Mouse (Mus musculus) MEL (cell line): ENCODE results near the gene Pxk. TPM values are rescaled to one million over a fixed set of nuclear protein-coding genes. Genes with fewer than 3 reads are reported as not detected.

Experiments
- DNase-seq: peaks from one replicate; pipeline ENCODE4 v3.0.0; 2011; ENCODE audit warnings: low read depth, low spot score
- H3K27ac ChIP-seq: 2 replicates; pipeline ENCODE4 v1.5.1; 2012; ENCODE audit warnings: low read depth, mild to moderate bottlenecking, control low read depth, low read length, moderate library complexity; ENCODE audit not compliant: control insufficient read depth
- H3K27me3 ChIP-seq, 2 experiments: fragments of 150-350 bp in 1 of 2; sonication (generic) in 1 of 2; 2 replicates each; pipeline ENCODE4 v1.6.1; 2012; ENCODE audit warnings: low read length in 2 of 2, mild to moderate bottlenecking in 2 of 2, improper control_type of control experiment in 1 of 2, moderate library complexity in 1 of 2; ENCODE audit not compliant: insufficient read depth in 2 of 2, control insufficient read depth in 1 of 2
- H3K36me3 ChIP-seq, 2 experiments: 2 replicates each; pipeline ENCODE4 v1.6.1; 2012 to 2014; ENCODE audit warnings: low read length in 2 of 2, improper control_type of control experiment in 1 of 2, inconsistent platforms in 1 of 2, mild to moderate bottlenecking in 1 of 2; ENCODE audit not compliant: insufficient read depth in 2 of 2, control insufficient read depth in 1 of 2
- H3K4me1 ChIP-seq, 2 experiments: fragments of 150-350 bp in 1 of 2; sonication (generic) in 1 of 2; 2 replicates each; pipeline ENCODE4 v1.6.1; 2012; ENCODE audit warnings: low read length in 2 of 2, improper control_type of control experiment in 1 of 2, mild to moderate bottlenecking in 1 of 2; ENCODE audit not compliant: insufficient read depth in 2 of 2, control insufficient read depth in 1 of 2
- H3K4me3 ChIP-seq, 2 experiments: fragments of 150-350 bp in 1 of 2; sonication (generic) in 1 of 2; 2 replicates each; pipeline ENCODE4 v1.5.1; 2012; ENCODE audit warnings: low read depth in 2 of 2, low read length in 2 of 2, mild to moderate bottlenecking in 2 of 2, moderate library complexity in 2 of 2, control low read depth in 1 of 2, improper control_type of control experiment in 1 of 2; ENCODE audit not compliant: control insufficient read depth in 1 of 2, insufficient read depth in 1 of 2
- H3K79me2 ChIP-seq: 2 replicates; pipeline ENCODE4 v1.6.1; 2012; ENCODE audit warnings: mild to moderate bottlenecking, low read length, moderate library complexity; ENCODE audit not compliant: control insufficient read depth, poor library complexity, insufficient read depth
- H3K9ac ChIP-seq: 2 replicates; pipeline ENCODE4 v1.6.1; 2012; ENCODE audit warnings: low read depth, mild to moderate bottlenecking, control low read depth, low read length, moderate library complexity; ENCODE audit not compliant: control insufficient read depth, poor library complexity, severe bottlenecking
- H3K9me3 ChIP-seq: fragments of 150-350 bp; sonication (generic); replicated peaks from 2 replicates; pipeline ENCODE4 v1.6.1; 2012; ENCODE audit warnings: mild to moderate bottlenecking, low read length, improper control_type of control experiment, moderate library complexity; ENCODE audit not compliant: insufficient read depth
- CHD1 ChIP-seq: IDR thresholded peaks from 2 replicates; pipeline ENCODE4 v1.6.1; 2012; ENCODE audit warnings: low read depth, mild to moderate bottlenecking, inconsistent platforms, low read length, improper control_type of control experiment
- CTCF ChIP-seq, 3 experiments: IDR thresholded peaks in 2 of 3; conservative IDR thresholded peaks in 1 of 3; 2 replicates each; pipeline ENCODE4 v1.5.1; 2011 to 2012; ENCODE audit warnings: low read length in 3 of 3, low read depth in 2 of 3, mild to moderate bottlenecking in 2 of 3, improper control_type of control experiment in 1 of 3, inconsistent platforms in 1 of 3, mixed read lengths in 1 of 3, moderate library complexity in 1 of 3; ENCODE audit not compliant: control insufficient read depth in 1 of 3, insufficient read depth in 1 of 3, poor library complexity in 1 of 3, severe bottlenecking in 1 of 3
- EP300 ChIP-seq, 2 experiments: IDR thresholded peaks; 2 replicates each; pipeline ENCODE4 v1.6.1; 2011; ENCODE audit warnings: improper control_type of control experiment in 2 of 2, low read length in 2 of 2, low read depth in 1 of 2, mild to moderate bottlenecking in 1 of 2
- GATA1 ChIP-seq: IDR thresholded peaks from 2 replicates; pipeline ENCODE4 v1.6.1; 2011; ENCODE audit warnings: low read depth, low read length, improper control_type of control experiment
- JUND ChIP-seq: IDR thresholded peaks from 2 replicates; pipeline ENCODE4 v1.6.1; 2011; ENCODE audit warnings: low read depth, mild to moderate bottlenecking, improper control_type of control experiment, low read length
- MXI1 ChIP-seq: IDR thresholded peaks from 2 replicates; pipeline ENCODE4 v1.6.1; 2011; ENCODE audit warnings: mild to moderate bottlenecking, low read depth, low read length, improper control_type of control experiment
- MYB ChIP-seq: IDR thresholded peaks from 2 replicates; pipeline ENCODE4 v1.6.1; 2011; ENCODE audit warnings: mild to moderate bottlenecking, low read depth, low read length, improper control_type of control experiment
- MYC ChIP-seq: IDR thresholded peaks from 2 replicates; pipeline ENCODE4 v1.6.1; 2011; ENCODE audit warnings: low read depth, mild to moderate bottlenecking, low read length, improper control_type of control experiment, moderate library complexity
- NRF1 ChIP-seq: IDR thresholded peaks from 2 replicates; pipeline ENCODE4 v1.6.1; 2014; ENCODE audit warnings: low read depth, mild to moderate bottlenecking, inconsistent platforms, low read length, improper control_type of control experiment, moderate library complexity; ENCODE audit not compliant: poor library complexity, insufficient read depth, severe bottlenecking
- POLR2A ChIP-seq, 2 experiments: IDR thresholded peaks; 2 replicates each; pipeline ENCODE4 v1.6.1; 2011 to 2012; ENCODE audit warnings: low read length in 2 of 2, mild to moderate bottlenecking in 2 of 2, control low read depth in 1 of 2, improper control_type of control experiment in 1 of 2, low read depth in 1 of 2, moderate library complexity in 1 of 2; ENCODE audit not compliant: control insufficient read depth in 1 of 2, insufficient read depth in 1 of 2, poor library complexity in 1 of 2
- POLR2AphosphoS2 ChIP-seq: IDR thresholded peaks from 2 replicates; pipeline ENCODE4 v1.6.1; 2011; ENCODE audit warnings: low read length, improper control_type of control experiment
- RAD21 ChIP-seq: IDR thresholded peaks from 2 replicates; pipeline ENCODE4 v1.6.1; 2011; ENCODE audit warnings: mild to moderate bottlenecking, low read depth, low read length, improper control_type of control experiment
- RCOR1 ChIP-seq: IDR thresholded peaks from 2 replicates; pipeline ENCODE4 v1.6.1; 2012; ENCODE audit warnings: low read depth, mild to moderate bottlenecking, inconsistent platforms, low read length, improper control_type of control experiment
- SMC3 ChIP-seq: IDR thresholded peaks from 2 replicates; pipeline ENCODE4 v1.6.1; 2011; ENCODE audit warnings: low read depth, low read length, improper control_type of control experiment
- TAL1 ChIP-seq: IDR thresholded peaks from 2 replicates; pipeline ENCODE4 v1.6.1; 2012; ENCODE audit warnings: mild to moderate bottlenecking, inconsistent platforms, low read length, moderate library complexity, mixed read lengths
- TCF12 ChIP-seq: IDR thresholded peaks from 2 replicates; pipeline ENCODE4 v1.6.1; 2014; ENCODE audit warnings: low read depth, mild to moderate bottlenecking, inconsistent platforms, low read length, improper control_type of control experiment, moderate library complexity
- UBTF ChIP-seq: IDR thresholded peaks from 2 replicates; pipeline ENCODE4 v1.6.1; 2012; ENCODE audit warnings: low read depth, mild to moderate bottlenecking, inconsistent platforms, low read length, improper control_type of control experiment, moderate library complexity, borderline replicate concordance; ENCODE audit not compliant: insufficient read depth
- USF1 ChIP-seq: IDR thresholded peaks from 2 replicates; pipeline ENCODE4 v1.6.1; 2014; ENCODE audit warnings: low read depth, mild to moderate bottlenecking, inconsistent platforms, low read length, improper control_type of control experiment, moderate library complexity
- ZMIZ1 ChIP-seq: IDR thresholded peaks from 2 replicates; pipeline ENCODE4 v1.6.1; 2012; ENCODE audit warnings: low read depth, mild to moderate bottlenecking, inconsistent platforms, low read length, improper control_type of control experiment, moderate library complexity
- ZNF384 ChIP-seq: IDR thresholded peaks from 2 replicates; pipeline ENCODE4 v1.6.1; 2012; ENCODE audit warnings: low read depth, mild to moderate bottlenecking, inconsistent platforms, low read length, improper control_type of control experiment
- polyA plus RNA-seq, 2 experiments: library from polyadenylated mRNA; stranded (reverse) in 1 of 2; unstranded in 1 of 2; fragments of >175 nt in 1 of 2; fragments of >200 nt in 1 of 2; gene quantifications; 2 replicates each; pipeline versions ENCODE4 v1.2.1 to v1.2.4; 2012; ENCODE audit warnings: low replicate concordance in 2 of 2, low read depth in 1 of 2; ENCODE audit not compliant: insufficient read length in 2 of 2, insufficient read depth in 1 of 2, missing spikeins in 1 of 2
- total RNA-seq: library from RNA; depleted of rRNA; stranded (reverse); fragments of 300-350 nt; gene quantifications from 2 replicates; pipeline ENCODE4 v1.2.3, GENCODE M21; 2012

Pxk gene
- total and polyA plus RNA-seq, 3 experiments = 5.9 to 12.9 TPM; not detected in 1

DNA sequence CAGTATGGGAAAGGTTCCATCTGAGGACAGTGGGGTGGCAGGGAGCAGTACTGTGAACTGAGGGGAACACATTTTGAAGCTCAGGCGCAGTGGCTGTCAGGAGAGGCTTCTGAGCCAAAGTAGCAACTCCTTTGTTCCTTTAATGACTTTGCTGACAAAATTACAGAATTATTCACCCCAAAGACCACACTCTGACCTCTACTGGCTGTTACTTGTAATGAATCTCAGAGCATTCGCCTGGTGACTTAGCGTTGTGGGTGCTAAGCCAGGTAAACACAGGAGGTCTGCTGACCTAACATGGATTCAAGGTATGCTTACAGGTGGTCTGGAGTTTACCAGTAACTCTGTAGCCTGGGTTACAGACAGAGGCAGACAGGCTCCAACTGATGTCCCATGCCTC lies 58.9 kb downstream of the Pxk start:
- H3K4me3 ChIP-seq = no peak overlapping the region
- H3K36me3 ChIP-seq = no peaks in the 10 kb centered on the region
- no peaks in the 10 kb centered on the region for H3K27me3 ChIP-seq
- no peaks in the 10 kb centered on the region for H3K4me1 ChIP-seq
- no peak for TF ChIP-seq MYB
- TF ChIP-seq CTCF (IDR thresholded peaks at IDR 0.05 in 2 of 3, conservative IDR thresholded peaks at IDR 0.05 in 1 of 3; ENCODE audit: control insufficient read depth in 1 of 3, insufficient read depth in 1 of 3, low read depth in 2 of 3, low read length in 3 of 3, poor library complexity in 1 of 3, severe bottlenecking in 1 of 3) = peak in 2 of 3 experiments; percentile 23 to 51; a peak in 3 of 6 replicates
- peak; percentile 52 for TF ChIP-seq SMC3
- TF ChIP-seq RAD21 = peak; percentile 40
- H3K79me2 ChIP-seq = no peaks in the 10 kb centered on the region
- peak; percentile 26 for DNase-seq
- no peaks in the 10 kb centered on the region for H3K9me3 ChIP-seq
- H3K9ac ChIP-seq = no peak overlapping the region
- no peak overlapping the region for H3K27ac ChIP-seq

DNA sequence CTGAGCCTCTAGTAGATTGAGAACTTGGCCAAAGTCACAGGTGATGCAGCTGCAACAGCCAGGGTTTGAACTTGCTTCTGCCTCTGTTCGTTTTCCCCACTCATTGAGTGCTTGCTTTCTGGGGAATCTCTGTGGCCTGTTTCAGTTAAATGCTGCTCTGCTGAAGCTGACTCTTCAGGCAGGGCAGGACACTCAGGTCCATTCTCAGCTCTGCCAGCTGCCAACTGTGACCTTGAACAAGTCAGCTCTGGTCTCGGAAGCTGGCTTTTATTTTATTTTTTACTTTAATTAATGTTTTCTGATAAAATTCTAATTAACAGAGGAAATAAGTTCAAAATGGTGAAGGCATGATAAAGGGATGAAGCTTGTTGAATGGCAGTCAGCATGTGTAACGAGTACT lies 60.7 kb downstream of the Pxk start:
- no peak for TF ChIP-seq GATA1
- TF ChIP-seq POLR2AphosphoS2 = no peak
- TF ChIP-seq MYC = no peak
- TF ChIP-seq TCF12 = no peak
- TF ChIP-seq ZMIZ1 = no peak
- no peak for TF ChIP-seq RCOR1
- no peak for TF ChIP-seq EP300 (IDR thresholded peaks at IDR 0.05; ENCODE audit: low read depth in 1 of 2, low read length in 2 of 2)
- no peak for TF ChIP-seq JUND
- TF ChIP-seq CHD1 = no peak
- no peak for TF ChIP-seq SMC3
- TF ChIP-seq ZNF384 = no peak
- no peak for TF ChIP-seq TAL1
- TF ChIP-seq USF1 = no peak
- TF ChIP-seq POLR2A (IDR thresholded peaks at IDR 0.05; ENCODE audit: control insufficient read depth in 1 of 2, insufficient read depth in 1 of 2, low read depth in 1 of 2, low read length in 2 of 2, poor library complexity in 1 of 2) = no peak
- TF ChIP-seq MXI1 = no peak
- TF ChIP-seq NRF1 = no peak
- TF ChIP-seq RAD21 = no peak
- no peak for TF ChIP-seq UBTF
- no peak for TF ChIP-seq MYB
- TF ChIP-seq, all 39 proteins: peak for 0
- H3K36me3 ChIP-seq = no peaks in the 10 kb centered on the region; a peak in 1 of 4 replicates

More for the DNA sequence above, 60.7 kb downstream of the Pxk start:
- no peaks in the 10 kb centered on the region for H3K9me3 ChIP-seq
- H3K9ac ChIP-seq = no peak overlapping the region
- no peaks in the 10 kb centered on the region for H3K79me2 ChIP-seq
- no peaks in the 10 kb centered on the region for H3K4me1 ChIP-seq
- H3K27me3 ChIP-seq = no peaks in the 10 kb centered on the region
- no peak overlapping the region for H3K27ac ChIP-seq
- no peak for DNase-seq
- no peak overlapping the region for H3K4me3 ChIP-seq
